Mouse (Mus musculus) embryonic fibroblast, embryonic 13.5 days (primary cell): Measurements from ENCODE around the gene Cyp2f2. TPM values are rescaled to one million over a fixed set of nuclear protein-coding genes. Genes with fewer than 3 reads are reported as not detected.

Experiments used
- H3K27ac ChIP-seq: 2 replicates; pipeline ENCODE4 v1.5.1; 2012; ENCODE audit warnings: low read length, control low read depth, inconsistent platforms; ENCODE audit not compliant: insufficient read depth
- H3K4me1 ChIP-seq: 2 replicates; pipeline ENCODE4 v1.6.1; 2011; ENCODE audit warnings: low read length; ENCODE audit not compliant: control insufficient read depth, insufficient read depth
- H3K4me3 ChIP-seq: 2 replicates; pipeline ENCODE4 v1.5.1; 2011; ENCODE audit warnings: mild to moderate bottlenecking, control low read depth, low read length; ENCODE audit not compliant: insufficient read depth
- CTCF ChIP-seq: IDR thresholded peaks from 2 replicates; pipeline ENCODE4 v1.5.1; 2011; ENCODE audit warnings: mild to moderate bottlenecking, control low read depth, low read length, moderate library complexity, borderline replicate concordance; ENCODE audit not compliant: insufficient read depth
- POLR2A ChIP-seq: IDR thresholded peaks from 2 replicates; pipeline ENCODE4 v1.6.1; 2011; ENCODE audit warnings: low read depth, mild to moderate bottlenecking, control low read depth, low read length, moderate library complexity
- polyA plus RNA-seq: library from polyadenylated mRNA; stranded (reverse); fragments of >200 nt; gene quantifications from 2 replicates; pipeline ENCODE4 v1.2.4, GENCODE M21; 2011; ENCODE audit warnings: low read depth; ENCODE audit not compliant: missing spikeins, insufficient read length

The Cyp2f2 gene
- polyA plus RNA-seq, 1 experiment = 0.30 TPM

- no peak overlapping the region for H3K27ac ChIP-seq
- no peaks in the 10 kb centered on the region for H3K4me1 ChIP-seq
- no peak overlapping the region for H3K4me3 ChIP-seq
- TF ChIP-seq POLR2A (no peak), CTCF (no peak)
Observed at GRCm38 (mm10) chr7:27133757-27134156, 14.0 kb downstream of the Cyp2f2 start.

DNA sequence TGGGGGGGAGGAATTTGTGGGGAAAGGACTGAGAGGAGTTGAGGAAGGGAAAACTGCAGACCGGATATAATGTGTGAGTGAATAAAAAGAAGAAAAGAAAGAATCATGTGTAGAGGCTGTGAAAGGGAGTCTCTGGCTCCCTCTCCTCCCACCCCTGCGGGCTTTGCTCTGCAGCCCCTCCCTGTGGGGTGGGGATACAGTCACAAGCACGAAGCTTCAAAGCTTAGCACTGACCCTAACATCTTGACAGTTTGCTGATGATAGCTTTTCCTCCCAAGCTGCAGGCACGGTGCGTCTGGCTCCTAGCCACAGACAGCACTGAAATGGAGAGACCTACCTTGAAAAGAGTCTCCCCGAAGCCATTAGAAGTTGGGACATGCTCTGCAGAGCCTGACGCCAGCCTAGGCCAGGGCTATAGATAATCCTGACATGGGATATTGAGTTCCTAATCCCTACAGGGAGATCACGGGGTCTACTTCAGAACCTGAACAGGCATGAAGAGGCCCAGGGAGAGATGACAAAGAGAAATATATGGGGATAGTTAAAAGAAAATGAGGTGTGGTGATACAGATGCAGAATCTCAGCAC lies 16.8 kb downstream of the Cyp2f2 start:
- Histone ChIP-seq H3K4me1 (no peaks in the 10 kb centered on the region), H3K4me3 (no peak overlapping the region), H3K27ac (no peak overlapping the region)
- no peak for TF ChIP-seq POLR2A
- no peak for TF ChIP-seq CTCF

GRCm38 (mm10) chr7:27153205-27153764 lies 33.6 kb downstream of the Cyp2f2 start, which contains the start of gene Cyp2t4:
Cyp2t4 (plus strand) TSS chr7:27153714.
- no peak within 1 kb of the TSS for H3K27ac ChIP-seq
- no peaks in the 10 kb centered on the region for H3K4me1 ChIP-seq
- no peak for TF ChIP-seq CTCF
- no peak for TF ChIP-seq POLR2A
- H3K4me3 ChIP-seq = no peak within 1 kb of the TSS

GRCm38 (mm10) chr7:27156005-27156404 lies 36.3 kb downstream of the Cyp2f2 start:
- no peak for TF ChIP-seq CTCF
- no peak for TF ChIP-seq POLR2A
- Histone ChIP-seq H3K4me3 (no peak overlapping the region), H3K27ac (no peak overlapping the region), H3K4me1 (no peaks in the 10 kb centered on the region)

DNA sequence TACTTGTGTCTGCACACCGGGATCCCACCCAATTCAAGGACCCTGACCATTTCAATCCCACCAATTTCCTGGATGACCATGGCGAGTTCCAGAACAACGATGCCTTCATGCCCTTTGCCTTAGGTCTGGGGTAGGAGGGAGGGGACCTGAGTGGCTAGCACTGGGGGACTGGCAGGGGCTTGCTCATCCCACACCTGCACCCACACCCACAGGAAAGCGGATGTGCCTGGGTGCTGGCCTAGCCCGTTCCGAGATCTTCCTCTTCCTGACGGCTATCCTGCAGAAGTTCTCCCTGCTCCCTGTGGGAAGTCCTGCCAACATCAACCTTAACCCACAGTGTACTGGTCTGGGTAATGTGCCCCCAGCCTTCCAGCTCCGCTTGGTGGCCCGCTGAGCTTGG lies 38.5 kb downstream of the Cyp2f2 start:
- Histone ChIP-seq H3K27ac (no peak overlapping the region), H3K4me3 (no peak overlapping the region), H3K4me1 (no peaks in the 10 kb centered on the region)
- no peak for TF ChIP-seq POLR2A
- no peak for TF ChIP-seq CTCF

GRCm38 (mm10) chr7:27159256-27159655 lies 39.5 kb downstream of the Cyp2f2 start:
- H3K27ac ChIP-seq = no peak overlapping the region
- H3K4me3 ChIP-seq = no peak overlapping the region
- TF ChIP-seq CTCF = no peak
- TF ChIP-seq POLR2A = no peak
- no peaks in the 10 kb centered on the region; the same call in 1 of the 2 replicates for H3K4me1 ChIP-seq

- no peak overlapping the region for H3K4me3 ChIP-seq
- no peaks in the 10 kb centered on the region; the same call in none of the 2 replicates for H3K4me1 ChIP-seq
- no peak for TF ChIP-seq POLR2A
- peak; percentile 95 for TF ChIP-seq CTCF
- no peak overlapping the region for H3K27ac ChIP-seq
Observed at GRCm38 (mm10) chr7:27159882-27160281, 40.2 kb downstream of the Cyp2f2 start.

- H3K4me1 ChIP-seq = no peaks in the 10 kb centered on the region; the same call in none of the 2 replicates
- no peak overlapping the region for H3K27ac ChIP-seq
- TF ChIP-seq POLR2A (no peak), CTCF (no peak)
Observed at GRCm38 (mm10) chr7:27160921-27161320, 41.2 kb downstream of the Cyp2f2 start.

DNA sequence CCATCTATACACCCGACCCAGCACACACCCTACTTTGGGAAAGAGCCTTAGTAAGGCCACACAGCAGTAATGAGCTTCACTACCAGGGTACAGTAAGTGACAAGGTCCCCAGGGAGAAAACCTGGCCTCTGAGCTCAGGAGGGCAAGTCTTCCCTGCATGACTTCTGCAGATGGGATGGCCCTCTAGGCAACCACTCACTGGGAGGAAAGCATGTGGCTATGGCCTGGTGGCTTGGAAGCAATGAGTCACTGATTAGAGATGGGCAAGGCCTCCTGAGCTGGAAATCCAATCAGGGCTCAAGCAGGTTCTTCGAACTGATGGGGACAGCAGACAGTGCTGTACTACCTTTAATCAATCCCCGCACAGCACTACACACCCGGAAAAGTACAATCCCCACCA lies 42.0 kb downstream of the Cyp2f2 start:
- no peak overlapping the region for H3K27ac ChIP-seq
- H3K4me3 ChIP-seq = no peak overlapping the region
- no peaks in the 10 kb centered on the region; the same call in none of the 2 replicates for H3K4me1 ChIP-seq
- no peak for TF ChIP-seq POLR2A
- no peak for TF ChIP-seq CTCF

More at GRCm38 (mm10) chr7:27160921-27161320, 41.2 kb downstream of the Cyp2f2 start:
- no peak overlapping the region for H3K4me3 ChIP-seq

DNA sequence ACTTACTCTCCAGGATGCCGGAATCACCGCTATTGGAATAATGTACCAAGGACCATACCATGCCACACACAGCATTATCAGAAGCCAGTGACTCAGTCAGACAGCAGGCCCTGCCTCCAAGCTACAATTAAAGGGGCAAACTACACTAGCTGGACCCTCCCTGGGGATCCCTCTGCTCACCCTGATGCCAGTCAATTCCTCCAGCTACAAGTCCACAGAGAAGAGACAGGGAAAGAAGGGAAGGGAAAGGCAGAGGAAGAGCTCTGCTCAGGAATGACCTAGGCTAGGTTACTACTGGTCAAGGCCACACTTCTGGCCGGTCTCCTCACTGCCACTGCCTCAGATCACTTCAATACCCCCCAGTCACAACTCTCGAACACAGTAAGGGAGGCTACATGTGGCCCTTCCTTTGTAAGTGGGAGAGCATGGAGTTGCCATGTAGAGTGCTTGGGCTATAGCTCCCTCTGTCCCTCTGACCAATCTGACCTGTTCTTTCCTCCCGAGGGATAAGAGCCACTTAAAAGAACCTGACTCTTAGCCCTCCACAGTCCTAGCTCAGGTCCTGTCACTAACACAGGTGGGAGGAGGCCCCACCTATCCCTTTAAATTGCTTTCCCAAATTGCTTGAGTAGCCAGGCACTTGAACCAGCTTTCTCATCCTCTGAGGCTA lies 43.2 kb downstream of the Cyp2f2 start:
- Histone ChIP-seq H3K4me3 (no peak overlapping the region), H3K27ac (no peak overlapping the region), H3K4me1 (no peaks in the 10 kb centered on the region; the same call in none of the 2 replicates)
- TF ChIP-seq POLR2A (no peak), CTCF (no peak)
